Mouse (Mus musculus): ENCODE data around the gene 4933416C03Rik. TPM values are rescaled to one million over a fixed set of nuclear protein-coding genes. Genes with fewer than 3 reads are reported as not detected.

Gene 4933416C03Rik
- polyA plus RNA-seq, 1 experiment from 2014 or later = not detected

- H3K36me3 ChIP-seq (ENCODE audit: control insufficient read depth, insufficient read depth, low read length) = no peaks in the 10 kb centered on the region
- no peaks in the 10 kb centered on the region for H3K27me3 ChIP-seq (ENCODE audit: control insufficient read depth, insufficient read depth, low read length)
- no peak overlapping the region for H3K4me3 ChIP-seq (ENCODE audit: low read length)
- H3K4me2 ChIP-seq (replicated peaks; ENCODE audit: low read depth, low read length) = no peak overlapping the region
- ATAC-seq (ENCODE audit: low FRiP score, low TSS enrichment) = no peak
- no peaks in the 10 kb centered on the region for H3K4me1 ChIP-seq (ENCODE audit: control insufficient read depth, insufficient read depth, low read length)
- 72% methylated on average over 4 of the region's 4 CpGs for WGBS
- no peak overlapping the region for H3K27ac ChIP-seq (ENCODE audit: low read depth, low read length)
- H3K9ac ChIP-seq (ENCODE audit: low read depth, low read length) = no peak overlapping the region
- H3K9me3 ChIP-seq (ENCODE audit: control insufficient read depth, low read length) = no peaks in the 10 kb centered on the region
These were observed 5.5 kb downstream of the 4933416C03Rik start for GRCm38 (mm10) chr10:116108176-116108575.

GRCm38 (mm10) chr10:116098470-116098869 lies 15.2 kb downstream of the 4933416C03Rik start:
- Histone ChIP-seq H3K9me3 (ENCODE audit: control insufficient read depth, low read length) (no peaks in the 10 kb centered on the region), H3K4me3 (ENCODE audit: low read length) (no peak overlapping the region), H3K36me3 (ENCODE audit: control insufficient read depth, insufficient read depth, low read length) (no peaks in the 10 kb centered on the region), H3K9ac (ENCODE audit: low read depth, low read length) (no peak overlapping the region), H3K27me3 (ENCODE audit: control insufficient read depth, insufficient read depth, low read length) (no peaks in the 10 kb centered on the region), H3K27ac (ENCODE audit: low read depth, low read length) (no peak overlapping the region), H3K4me1 (ENCODE audit: control insufficient read depth, insufficient read depth, low read length) (no peaks in the 10 kb centered on the region), H3K4me2 (replicated peaks; ENCODE audit: low read depth, low read length) (no peak overlapping the region)
- ATAC-seq (ENCODE audit: low FRiP score, low TSS enrichment) = no peak; the same call in 1 of the 2 replicates
- WGBS = 92% methylated on average over 7 of the region's 7 CpGs

- H3K4me3 ChIP-seq (ENCODE audit: low read length) = no peak overlapping the region
- no peak overlapping the region for H3K27ac ChIP-seq (ENCODE audit: low read depth, low read length)
- no peaks in the 10 kb centered on the region for H3K9me3 ChIP-seq (ENCODE audit: control insufficient read depth, low read length)
- no peak overlapping the region for H3K9ac ChIP-seq (ENCODE audit: low read depth, low read length)
- ATAC-seq (ENCODE audit: low FRiP score, low TSS enrichment) = no peak
- H3K36me3 ChIP-seq (ENCODE audit: control insufficient read depth, insufficient read depth, low read length) = no peaks in the 10 kb centered on the region
- H3K4me2 ChIP-seq (replicated peaks; ENCODE audit: low read depth, low read length) = no peak overlapping the region
- no peaks in the 10 kb centered on the region for H3K4me1 ChIP-seq (ENCODE audit: control insufficient read depth, insufficient read depth, low read length)
- H3K27me3 ChIP-seq (ENCODE audit: control insufficient read depth, insufficient read depth, low read length) = no peaks in the 10 kb centered on the region
- 82% methylated on average over 13 of the region's 13 CpGs for WGBS
These were observed 17.3 kb downstream of the 4933416C03Rik start for GRCm38 (mm10) chr10:116096466-116096865.

DNA sequence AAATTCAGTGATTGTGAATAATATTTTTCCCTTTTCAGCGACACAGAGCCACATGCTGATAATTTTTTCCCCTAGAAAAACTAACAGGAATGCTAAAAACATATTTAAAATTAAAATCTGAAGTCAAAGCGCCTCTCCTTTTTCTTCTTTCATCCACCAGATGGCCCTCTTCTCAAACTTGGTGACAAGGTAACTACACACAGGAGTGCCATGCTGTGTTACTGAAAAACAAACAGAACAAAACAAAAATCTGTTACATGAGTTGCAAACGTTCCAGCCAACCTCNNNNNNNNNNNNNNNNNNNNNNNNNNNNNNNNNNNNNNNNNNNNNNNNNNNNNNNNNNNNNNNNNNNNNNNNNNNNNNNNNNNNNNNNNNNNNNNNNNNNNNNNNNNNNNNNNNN lies 29.8 kb downstream of the 4933416C03Rik start:
- no peak overlapping the region for H3K9ac ChIP-seq (ENCODE audit: low read depth, low read length)
- ATAC-seq (ENCODE audit: low FRiP score, low TSS enrichment) = no peak
- H3K36me3 ChIP-seq (ENCODE audit: control insufficient read depth, insufficient read depth, low read length) = no peaks in the 10 kb centered on the region
- no peak overlapping the region for H3K4me3 ChIP-seq (ENCODE audit: low read length)
- WGBS = 33% methylated on average over 3 of the region's 3 CpGs
- no peaks in the 10 kb centered on the region for H3K27me3 ChIP-seq (ENCODE audit: control insufficient read depth, insufficient read depth, low read length)
- no peak overlapping the region for H3K27ac ChIP-seq (ENCODE audit: low read depth, low read length)
- H3K4me2 ChIP-seq (replicated peaks; ENCODE audit: low read depth, low read length) = no peak overlapping the region
- H3K4me1 ChIP-seq (ENCODE audit: control insufficient read depth, insufficient read depth, low read length) = no peaks in the 10 kb centered on the region
- H3K9me3 ChIP-seq (ENCODE audit: control insufficient read depth, low read length) = no peaks in the 10 kb centered on the region

GRCm38 (mm10) chr10:116080841-116081240 lies 32.9 kb downstream of the 4933416C03Rik start:
- Histone ChIP-seq H3K27ac (ENCODE audit: low read depth, low read length) (no peak overlapping the region), H3K9me3 (ENCODE audit: control insufficient read depth, low read length) (no peaks in the 10 kb centered on the region), H3K4me2 (replicated peaks; ENCODE audit: low read depth, low read length) (no peak overlapping the region), H3K36me3 (ENCODE audit: control insufficient read depth, insufficient read depth, low read length) (no peaks in the 10 kb centered on the region), H3K4me1 (ENCODE audit: control insufficient read depth, insufficient read depth, low read length) (no peaks in the 10 kb centered on the region), H3K4me3 (ENCODE audit: low read length) (no peak overlapping the region), H3K9ac (ENCODE audit: low read depth, low read length) (no peak overlapping the region), H3K27me3 (ENCODE audit: control insufficient read depth, insufficient read depth, low read length) (no peaks in the 10 kb centered on the region)
- WGBS = 83% methylated on average over 6 of the region's 6 CpGs
- no peak for ATAC-seq (ENCODE audit: low FRiP score, low TSS enrichment)

GRCm38 (mm10) chr10:116079396-116079795 lies 34.3 kb downstream of the 4933416C03Rik start:
- WGBS = 41% methylated on average over 7 of the region's 7 CpGs

GRCm38 (mm10) chr10:116078636-116079035 lies 35.1 kb downstream of the 4933416C03Rik start:
- ATAC-seq (ENCODE audit: low FRiP score, low TSS enrichment) = no peak
- no peak overlapping the region for H3K9ac ChIP-seq (ENCODE audit: low read depth, low read length)
- H3K27ac ChIP-seq (ENCODE audit: low read depth, low read length) = no peak overlapping the region
- H3K9me3 ChIP-seq (ENCODE audit: control insufficient read depth, low read length) = no peaks in the 10 kb centered on the region
- H3K4me2 ChIP-seq (replicated peaks; ENCODE audit: low read depth, low read length) = no peak overlapping the region
- H3K27me3 ChIP-seq (ENCODE audit: control insufficient read depth, insufficient read depth, low read length) = no peaks in the 10 kb centered on the region
- H3K4me3 ChIP-seq (ENCODE audit: low read length) = no peak overlapping the region
- no peaks in the 10 kb centered on the region for H3K4me1 ChIP-seq (ENCODE audit: control insufficient read depth, insufficient read depth, low read length)
- H3K36me3 ChIP-seq (ENCODE audit: control insufficient read depth, insufficient read depth, low read length) = no peaks in the 10 kb centered on the region
- WGBS = 85% methylated on average over 5 of the region's 5 CpGs

More at GRCm38 (mm10) chr10:116079396-116079795, 34.3 kb downstream of the 4933416C03Rik start:
- H3K9me3 ChIP-seq (ENCODE audit: control insufficient read depth, low read length) = no peaks in the 10 kb centered on the region
- no peak overlapping the region for H3K4me2 ChIP-seq (replicated peaks; ENCODE audit: low read depth, low read length)
- H3K27me3 ChIP-seq (ENCODE audit: control insufficient read depth, insufficient read depth, low read length) = no peaks in the 10 kb centered on the region
- no peak for ATAC-seq (ENCODE audit: low FRiP score, low TSS enrichment)
- no peak overlapping the region for H3K4me3 ChIP-seq (ENCODE audit: low read length)
- no peak overlapping the region for H3K27ac ChIP-seq (ENCODE audit: low read depth, low read length)
- H3K36me3 ChIP-seq (ENCODE audit: control insufficient read depth, insufficient read depth, low read length) = no peaks in the 10 kb centered on the region
- H3K9ac ChIP-seq (ENCODE audit: low read depth, low read length) = no peak overlapping the region
- H3K4me1 ChIP-seq (ENCODE audit: control insufficient read depth, insufficient read depth, low read length) = no peaks in the 10 kb centered on the region

GRCm38 (mm10) chr10:116075954-116076353 lies 37.8 kb downstream of the 4933416C03Rik start:
- Histone ChIP-seq H3K36me3 (ENCODE audit: control insufficient read depth, insufficient read depth, low read length) (no peaks in the 10 kb centered on the region), H3K4me3 (ENCODE audit: low read length) (no peak overlapping the region), H3K9me3 (ENCODE audit: control insufficient read depth, low read length) (no peaks in the 10 kb centered on the region), H3K27ac (ENCODE audit: low read depth, low read length) (no peak overlapping the region), H3K27me3 (ENCODE audit: control insufficient read depth, insufficient read depth, low read length) (no peaks in the 10 kb centered on the region), H3K4me2 (replicated peaks; ENCODE audit: low read depth, low read length) (no peak overlapping the region), H3K4me1 (ENCODE audit: control insufficient read depth, insufficient read depth, low read length) (no peaks in the 10 kb centered on the region), H3K9ac (ENCODE audit: low read depth, low read length) (no peak overlapping the region)
- 85% methylated on average over 5 of the region's 5 CpGs for WGBS
- no peak for ATAC-seq (ENCODE audit: low FRiP score, low TSS enrichment)

Measured in kidney, embryonic 14.5 days (tissue).